Mouse (Mus musculus): ENCODE measurements around the gene Ptpn12. TPM values are rescaled to one million over a fixed set of nuclear protein-coding genes. Genes with fewer than 3 reads are reported as not detected.
A peak's percentile ranks its signal among the peaks of the same experiment; 100 is the strongest.

Ptpn12 gene
- total RNA-seq (2021): 10 to 100 TPM; 38.5 to 42.9 TPM
- long read RNA-seq, experiment 1, partial matches to known transcripts: 2 of 6 reads
- long read RNA-seq, experiment 1, other reads (novel, unspliced or antisense): 1 of 6 reads
- long read RNA-seq, experiment 2, partial matches to known transcripts: 4 of 8 reads
- long read RNA-seq, experiment 2, other reads (novel, unspliced or antisense): 2 of 8 reads

- DNase-seq: peak; percentile 98 to 99
- intact Hi-C loops (cut with DNase I): loop anchor here (2.0 to 5.0 kb wide), 3 partner anchors 86 to 144 kb away; no protein-coding TSS in a partner anchor
These were observed at the start of gene Ptpn12 for GRCm38 (mm10) chr5:21055820-21056531. Gene Ptpn12 (minus strand): TSS chr5:21055911.

- intact Hi-C loops (cut with DNase I): no loop called here
- DNase-seq: no peak
These were observed 35.5 kb upstream of the Ptpn12 start for GRCm38 (mm10) chr5:21091179-21091578.

GRCm38 (mm10) chr5:21057217-21057616 lies 1.5 kb upstream of the Ptpn12 start:
- intact Hi-C loops (cut with DNase I): loop anchor here (5.0 kb wide), 2 partner anchors 85 to 145 kb away; no protein-coding TSS in a partner anchor
- no peak for DNase-seq

- no peak for DNase-seq
- intact Hi-C loops (cut with DNase I): loop anchor here (5.0 kb wide), 2 partner anchors 86 to 144 kb away; no protein-coding TSS in a partner anchor
These were observed 884 bp upstream of the Ptpn12 start for GRCm38 (mm10) chr5:21056595-21056994.

- peak; percentile 61 to 62 for DNase-seq
These were observed 466 bp downstream of the Ptpn12 start for GRCm38 (mm10) chr5:21055071-21055819.

GRCm38 (mm10) chr5:21054472-21055070 lies 1.1 kb downstream of the Ptpn12 start:
- intact Hi-C loops (cut with DNase I): loop anchor here (2.0 to 5.0 kb wide), 4 partner anchors 37 to 142 kb away; no protein-coding TSS in a partner anchor
- DNase-seq: peak; percentile 78 to 80

More at GRCm38 (mm10) chr5:21055071-21055819, 466 bp downstream of the Ptpn12 start:
- intact Hi-C loops (cut with DNase I): loop anchor here (2.0 to 5.0 kb wide), 3 partner anchors 87 to 143 kb away; no protein-coding TSS in a partner anchor

- no peak for DNase-seq
- intact Hi-C loops (cut with DNase I): loop anchor here (2.0 to 5.0 kb wide), 2 partner anchors 36 to 103 kb away; no protein-coding TSS in a partner anchor
These were observed 2.0 kb downstream of the Ptpn12 start for GRCm38 (mm10) chr5:21053571-21054307.

- DNase-seq: no peak
- intact Hi-C loops (cut with DNase I): loop anchor here (5.0 kb wide), 1 partner anchor 35 kb away; no protein-coding TSS in a partner anchor
These were observed 3.2 kb downstream of the Ptpn12 start for GRCm38 (mm10) chr5:21052521-21052920.

- DNase-seq: no peak
- intact Hi-C loops (cut with DNase I): loop anchor here (5.0 kb wide), 1 partner anchor 33 kb away; no protein-coding TSS in a partner anchor
These were observed 5.0 kb downstream of the Ptpn12 start for GRCm38 (mm10) chr5:21050770-21051122.

GRCm38 (mm10) chr5:21050061-21050769 lies 5.5 kb downstream of the Ptpn12 start:
- DNase-seq: no peak
- intact Hi-C loops (cut with DNase I): loop anchor here (5.0 kb wide), 1 partner anchor 33 kb away; no protein-coding TSS in a partner anchor

GRCm38 (mm10) chr5:21049006-21049405 lies 6.7 kb downstream of the Ptpn12 start:
- intact Hi-C loops (cut with DNase I): no loop called here
- DNase-seq: no peak

- no peak for DNase-seq
- intact Hi-C loops (cut with DNase I): no loop called here
These were observed 8.6 kb downstream of the Ptpn12 start for GRCm38 (mm10) chr5:21047114-21047513.

- intact Hi-C loops (cut with DNase I): no loop called here
- DNase-seq: no peak
These were observed 9.3 kb downstream of the Ptpn12 start for GRCm38 (mm10) chr5:21046150-21047048.

GRCm38 (mm10) chr5:21045462-21045861 lies 10.2 kb downstream of the Ptpn12 start:
- intact Hi-C loops (cut with DNase I): no loop called here

GRCm38 (mm10) chr5:21038100-21038499 lies 17.6 kb downstream of the Ptpn12 start:
- intact Hi-C loops (cut with DNase I): no loop called here
- DNase-seq: no peak

More at GRCm38 (mm10) chr5:21045462-21045861, 10.2 kb downstream of the Ptpn12 start:
- DNase-seq: no peak

GRCm38 (mm10) chr5:21035689-21036480 lies 19.8 kb downstream of the Ptpn12 start:
- intact Hi-C loops (cut with DNase I): no loop called here

GRCm38 (mm10) chr5:21034388-21034966 lies 21.2 kb downstream of the Ptpn12 start:
- intact Hi-C loops (cut with DNase I): no loop called here
- DNase-seq: no peak

More at GRCm38 (mm10) chr5:21035689-21036480, 19.8 kb downstream of the Ptpn12 start:
- no peak for DNase-seq

Data from heart, postnatal 14 days (tissue).